Mouse (Mus musculus): ENCODE measurements at regions not wholly inside any gene's neighbourhood (a gene's known extent, or its start where the extent isn't known, plus 50 kb on each side); places are given as distances from the start of the nearest gene placed in this dataset.

DNA sequence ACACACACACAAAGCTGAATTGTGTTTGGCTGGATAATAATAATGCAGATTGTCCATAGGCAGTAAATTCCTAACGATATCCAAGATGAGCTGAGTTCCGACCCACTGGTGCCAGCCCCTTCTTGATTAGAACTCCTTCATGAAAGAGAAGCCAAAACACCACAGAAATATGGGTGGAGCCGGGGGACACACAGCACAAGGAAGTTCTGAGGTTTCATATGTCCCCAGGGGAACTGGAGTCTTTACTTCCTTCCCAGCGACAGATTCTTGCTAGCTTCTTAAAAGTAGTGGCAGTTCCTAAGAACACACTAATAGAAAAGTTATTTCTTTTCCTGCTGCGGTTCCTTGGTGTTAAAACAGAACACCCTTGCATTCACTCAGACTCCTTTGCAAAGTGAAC is 51.4 kb upstream of the Nabp1 start:
- TF ChIP-seq CTCF (IDR thresholded peaks at IDR 0.05) (no peak), EP300 (IDR thresholded peaks at IDR 0.05; ENCODE audit: insufficient read depth, low read depth, low read length) (no peak)
